Mouse (Mus musculus): ENCODE results near the gene Tmem220. TPM values are rescaled to one million over a fixed set of nuclear protein-coding genes. Genes with fewer than 3 reads are reported as not detected.
A peak's percentile ranks its signal among the peaks of the same experiment; 100 is the strongest.

Gene Tmem220
- total RNA-seq, 2 experiments from 2014 or later = 5.9 to 6.2 TPM

- peak; percentile 69 to 81 for DNase-seq (ENCODE audit: low spot score in 2 of 2)
Observed at GRCm38 (mm10) chr11:67052321-67052952, 27.5 kb downstream of the Tmem220 start, which contains the start of the genes Adprm and Sco1. Gene Adprm, minus strand, starts transcription at chr11:67052594. Gene Sco1, plus strand, starts transcription at chr11:67052670.

- no peak for DNase-seq (ENCODE audit: low spot score in 2 of 2)
Observed at GRCm38 (mm10) chr11:67054754-67055365, 29.9 kb downstream of the Tmem220 start.

DNA sequence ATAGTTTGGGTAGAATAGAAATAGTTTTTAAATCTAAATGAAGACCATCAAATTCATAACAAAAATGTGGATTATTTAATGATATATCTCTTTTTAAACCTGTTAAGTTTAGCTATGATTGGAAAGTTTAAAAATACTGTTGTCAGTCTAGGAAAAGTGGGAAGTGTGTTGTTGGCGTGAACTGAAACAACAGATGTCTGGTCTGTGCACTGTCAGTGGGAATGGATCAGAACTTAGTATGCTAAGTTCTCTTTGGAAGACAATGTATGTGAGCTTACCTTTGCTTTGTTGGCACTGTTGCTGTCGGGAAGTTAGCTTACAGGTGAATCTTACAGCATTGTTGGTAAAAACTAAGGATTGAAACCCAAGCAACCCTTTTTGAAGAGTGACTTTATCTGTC lies 36.4 kb downstream of the Tmem220 start:
- no peak for DNase-seq (ENCODE audit: low spot score in 2 of 2)

GRCm38 (mm10) chr11:67062726-67063125 lies 37.8 kb downstream of the Tmem220 start:
- DNase-seq (ENCODE audit: low spot score in 2 of 2) = no peak

- DNase-seq (ENCODE audit: low spot score in 2 of 2) = no peak
Observed at GRCm38 (mm10) chr11:67067741-67068140, 42.8 kb downstream of the Tmem220 start.

GRCm38 (mm10) chr11:67072615-67073130 lies 47.7 kb downstream of the Tmem220 start:
- no peak for DNase-seq (ENCODE audit: low spot score in 2 of 2)

- no peak for DNase-seq (ENCODE audit: low spot score in 2 of 2)
Observed at GRCm38 (mm10) chr11:67075036-67075435, 50.1 kb downstream of the Tmem220 start.

GRCm38 (mm10) chr11:67076781-67077180 lies 51.8 kb downstream of the Tmem220 start:
- no peak for DNase-seq (ENCODE audit: low spot score in 2 of 2)

DNA sequence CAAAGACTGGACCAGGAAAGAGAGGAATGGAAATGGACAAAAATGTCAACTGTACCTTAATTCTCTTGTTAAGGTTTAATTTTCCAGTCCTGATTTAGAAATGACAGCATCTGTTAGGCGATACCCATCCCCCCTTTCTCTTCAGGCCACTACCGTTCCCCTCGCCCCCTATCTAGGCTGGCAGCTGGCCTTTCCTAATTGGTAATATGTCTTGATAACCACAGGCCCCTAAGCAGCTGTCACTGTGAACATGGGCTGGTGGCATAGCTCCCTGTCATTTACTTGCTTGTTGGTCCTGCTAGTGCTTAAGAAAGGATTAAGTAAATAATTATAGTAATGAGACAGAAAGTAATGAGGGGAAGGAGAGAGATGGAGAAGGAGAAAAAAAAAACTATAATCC lies 52.5 kb downstream of the Tmem220 start:
- no peak for DNase-seq (ENCODE audit: low spot score in 2 of 2)

GRCm38 (mm10) chr11:67078000-67078399 lies 53.0 kb downstream of the Tmem220 start, which contains the start of gene Myh3:
Gene Myh3, plus strand, starts transcription at chr11:67078300.
- no peak for DNase-seq (ENCODE audit: low spot score in 2 of 2)

DNA sequence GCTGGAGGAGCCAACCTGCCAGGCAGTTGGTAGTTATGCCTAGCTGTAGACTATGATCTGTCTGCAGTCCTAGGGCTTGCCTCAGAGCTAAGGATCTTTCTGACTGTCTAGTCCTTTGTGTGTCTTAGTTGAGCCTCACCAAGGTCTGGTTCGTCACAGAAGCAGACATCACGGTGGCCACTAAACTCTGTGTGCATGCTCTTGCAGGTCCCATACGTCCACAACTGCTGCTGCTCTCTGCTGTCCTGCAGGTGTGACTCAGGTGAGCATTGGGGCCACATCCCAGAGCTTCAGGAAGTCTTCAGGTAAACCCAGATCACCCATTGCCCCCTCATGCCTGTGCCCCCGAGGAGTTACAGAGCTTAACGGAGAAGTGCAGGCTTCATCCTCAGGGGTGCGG lies 53.9 kb downstream of the Tmem220 start:
- DNase-seq (ENCODE audit: low spot score in 2 of 2) = no peak

DNA sequence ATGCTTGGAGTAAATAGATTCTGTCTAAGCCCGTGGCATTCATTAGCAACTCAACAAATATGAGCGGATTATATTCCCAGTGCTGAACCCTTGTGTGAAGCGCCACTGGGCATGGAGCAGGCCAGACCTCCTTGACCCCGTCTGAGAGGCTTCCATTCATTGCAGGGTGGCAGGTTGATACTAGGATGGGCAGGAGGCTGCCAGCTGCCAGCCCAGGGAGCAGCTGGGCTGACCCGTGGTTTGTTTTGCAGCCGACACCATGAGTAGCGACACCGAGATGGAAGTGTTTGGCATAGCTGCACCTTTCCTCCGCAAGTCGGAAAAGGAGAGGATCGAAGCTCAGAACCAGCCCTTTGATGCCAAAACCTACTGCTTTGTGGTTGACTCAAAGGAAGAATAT lies 54.8 kb downstream of the Tmem220 start:
- DNase-seq (ENCODE audit: low spot score in 2 of 2) = no peak

DNA sequence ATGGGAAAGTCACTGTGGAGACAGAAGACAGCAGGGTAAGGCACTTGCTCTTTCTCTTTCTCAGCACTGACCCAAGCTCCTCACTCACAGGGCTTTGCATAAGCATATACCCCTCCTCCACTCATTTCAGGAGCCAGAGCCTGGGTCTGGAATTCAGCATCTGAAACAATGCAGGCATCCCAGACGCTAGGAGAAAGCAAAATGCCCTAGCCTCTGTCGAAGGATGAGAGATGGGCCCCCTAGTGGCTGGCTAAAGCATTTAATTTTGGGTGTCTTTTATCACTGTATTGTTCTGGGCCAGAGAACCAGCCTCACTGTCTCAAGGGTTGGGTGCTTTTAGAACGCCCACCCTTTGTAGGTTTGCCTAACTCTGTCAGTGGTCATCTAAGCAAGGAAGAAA lies 55.2 kb downstream of the Tmem220 start:
- DNase-seq (ENCODE audit: low spot score in 2 of 2) = peak in 1 of 2 experiments; percentile 17

DNA sequence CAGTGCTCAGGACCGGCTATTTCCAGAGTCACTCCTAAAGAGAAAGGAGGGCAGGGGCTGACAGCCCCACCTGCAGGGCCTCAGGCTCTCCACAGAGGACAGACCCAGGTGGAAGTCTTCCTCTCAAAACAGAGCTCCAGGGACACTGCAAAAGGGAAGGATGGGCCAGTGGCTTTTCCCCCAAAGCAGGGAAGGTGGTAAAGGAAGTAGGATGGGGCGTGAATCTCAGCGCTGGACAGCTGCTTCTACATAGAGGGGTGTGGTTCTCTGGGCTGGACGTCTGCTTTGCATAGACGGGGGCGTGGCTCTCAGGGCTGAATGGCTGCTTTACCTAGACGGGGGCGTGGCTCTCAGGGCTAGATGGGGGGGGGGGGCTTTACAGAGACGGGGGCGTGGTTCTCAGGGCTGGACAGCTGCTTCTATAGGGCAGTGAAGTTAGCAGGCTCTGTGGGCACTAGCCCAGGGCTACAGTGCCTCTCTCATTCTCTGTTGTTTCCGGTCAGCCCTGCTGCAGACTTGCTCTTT lies 56.2 kb downstream of the Tmem220 start:
- peak in 1 of 2 experiments; percentile 14 for DNase-seq (ENCODE audit: low spot score in 2 of 2)

DNA sequence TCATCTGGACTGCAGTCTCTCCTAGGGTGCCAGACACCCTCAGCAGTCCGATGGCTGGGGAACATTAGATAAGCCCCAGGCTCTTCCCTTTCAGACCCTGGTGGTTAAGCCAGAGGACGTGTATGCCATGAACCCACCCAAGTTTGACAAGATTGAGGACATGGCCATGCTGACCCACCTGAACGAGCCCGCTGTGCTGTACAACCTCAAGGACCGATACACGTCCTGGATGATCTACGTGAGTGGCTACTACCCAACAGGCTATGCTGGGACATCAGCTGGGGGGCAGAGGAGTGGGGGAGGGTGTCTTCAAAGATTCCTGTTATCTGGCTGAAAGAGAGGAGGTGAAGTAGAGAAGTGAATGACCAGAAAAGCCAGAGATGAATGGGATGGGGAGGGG lies 57.2 kb downstream of the Tmem220 start:
- DNase-seq (ENCODE audit: low spot score in 2 of 2) = no peak

DNA sequence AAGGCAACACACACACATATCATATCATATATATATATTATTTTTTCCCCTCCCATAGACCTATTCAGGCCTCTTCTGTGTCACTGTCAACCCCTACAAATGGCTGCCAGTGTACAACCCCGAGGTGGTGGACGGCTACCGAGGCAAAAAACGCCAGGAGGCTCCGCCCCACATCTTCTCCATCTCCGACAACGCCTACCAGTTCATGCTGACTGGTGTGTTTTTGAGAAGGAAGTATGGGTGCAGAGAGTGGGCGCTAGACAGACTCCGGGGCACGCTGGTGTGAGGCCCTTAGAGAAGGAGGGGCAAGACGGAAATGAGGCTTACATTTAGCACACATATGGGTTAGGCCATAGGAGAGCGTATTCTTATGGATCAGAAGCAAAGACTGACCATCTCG lies 57.8 kb downstream of the Tmem220 start:
- no peak for DNase-seq (ENCODE audit: low spot score in 2 of 2)

- DNase-seq (ENCODE audit: low spot score in 2 of 2) = no peak
Observed at GRCm38 (mm10) chr11:67083239-67083638, 58.3 kb downstream of the Tmem220 start.

DNA sequence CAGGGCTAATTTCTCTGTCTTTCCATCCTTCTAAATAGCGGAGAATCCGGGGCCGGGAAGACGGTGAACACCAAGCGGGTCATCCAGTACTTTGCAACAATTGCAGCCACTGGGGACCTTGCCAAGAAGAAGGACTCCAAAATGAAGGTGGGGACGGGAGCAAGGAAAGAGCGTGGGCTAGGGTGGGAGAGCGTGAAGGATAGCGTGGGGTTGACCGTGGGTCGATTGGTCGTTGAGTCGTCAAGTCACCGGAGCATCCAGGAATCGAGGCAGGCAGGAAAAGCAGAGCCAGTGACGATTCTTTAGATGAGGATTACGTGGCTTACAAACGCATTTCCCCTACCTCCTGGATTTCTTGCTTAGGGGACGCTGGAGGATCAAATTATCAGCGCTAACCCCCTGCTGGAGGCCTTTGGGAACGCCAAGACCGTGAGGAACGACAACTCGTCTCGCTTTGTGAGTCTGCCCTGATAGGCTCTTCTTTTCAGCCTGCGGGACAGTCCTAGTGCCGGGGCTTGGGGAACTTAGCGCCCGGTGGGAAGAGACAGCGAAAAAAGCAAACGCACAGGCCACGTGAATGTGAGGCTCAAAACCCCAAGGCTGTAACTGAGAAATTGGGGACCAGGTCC lies 58.9 kb downstream of the Tmem220 start:
- DNase-seq (ENCODE audit: low spot score in 2 of 2) = no peak
